Mouse (Mus musculus): ENCODE measurements at regions not wholly inside any gene's neighbourhood (a gene's known extent, or its start where the extent isn't known, plus 50 kb on each side); places are given as distances from the start of the nearest gene placed in this dataset.

DNA sequence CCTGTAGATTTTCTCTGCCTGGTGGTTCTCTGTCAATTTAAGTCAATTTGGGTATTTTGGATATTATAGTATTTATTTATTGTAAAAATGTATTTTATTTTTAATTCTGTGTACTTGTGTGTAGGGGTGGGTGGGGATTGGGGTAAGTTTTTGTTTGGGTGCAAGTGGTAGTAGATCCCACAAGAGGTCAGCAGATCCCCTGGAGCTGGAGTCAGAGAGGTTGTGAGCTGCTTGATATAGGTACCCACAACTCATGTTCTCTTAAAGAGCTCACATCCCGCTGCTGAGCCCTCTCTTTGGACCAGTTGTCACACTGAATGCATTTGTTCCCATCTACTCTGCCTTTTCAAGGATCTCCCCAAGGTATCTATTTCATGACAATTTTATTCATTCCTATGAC lies 239.6 kb upstream of the 1700056E22Rik start:
- no peak for DNase-seq (ENCODE audit: low read depth, low spot score)
- Histone ChIP-seq H3K9ac (ENCODE audit: insufficient read depth, low read depth, low read length, poor library complexity, severe bottlenecking) (no peak overlapping the region), H3K9me3 (ENCODE audit: control insufficient read depth, insufficient read depth, low read depth, low read length) (no peaks in the 10 kb centered on the region), H3K36me3 (ENCODE audit: control insufficient read depth, insufficient read depth, low read length, poor library complexity, severe bottlenecking) (no peaks in the 10 kb centered on the region), H3K4me1 (ENCODE audit: control insufficient read depth in 2 of 2, insufficient read depth in 2 of 2, low read length in 2 of 2, poor library complexity in 1 of 2) (no peaks in the 10 kb centered on the region), H3K27ac (ENCODE audit: insufficient read depth, low read depth, low read length, poor library complexity, severe bottlenecking) (no peak overlapping the region), H3K4me3 (ENCODE audit: insufficient read depth in 1 of 2, low read depth in 1 of 2, low read length in 2 of 2, poor library complexity in 1 of 2, severe bottlenecking in 1 of 2) (no peak overlapping the region)
- no peak for TF ChIP-seq MAFK (IDR thresholded peaks at IDR 0.05; ENCODE audit: insufficient read depth, low read depth, low read length)
- no peak for TF ChIP-seq ZC3H11A (IDR thresholded peaks at IDR 0.05; ENCODE audit: borderline replicate concordance, low read depth, low read length)
- TF ChIP-seq ZNF384 (IDR thresholded peaks at IDR 0.05; ENCODE audit: low read depth, low read length) = no peak
- TF ChIP-seq CHD2 (IDR thresholded peaks at IDR 0.05; ENCODE audit: low read depth, low read length) = no peak
- no peak for TF ChIP-seq HCFC1 (IDR thresholded peaks at IDR 0.05; ENCODE audit: borderline replicate concordance, insufficient read depth, low read length)
- in situ Hi-C loops (cut with MboI; ENCODE audit: low sequenced_read_pairs in 2 of 2, unreplicated experiment in 2 of 2) = loop anchor here (25.0 kb wide), 1 partner anchor 489 kb away; no protein-coding TSS in a partner anchor

DNA sequence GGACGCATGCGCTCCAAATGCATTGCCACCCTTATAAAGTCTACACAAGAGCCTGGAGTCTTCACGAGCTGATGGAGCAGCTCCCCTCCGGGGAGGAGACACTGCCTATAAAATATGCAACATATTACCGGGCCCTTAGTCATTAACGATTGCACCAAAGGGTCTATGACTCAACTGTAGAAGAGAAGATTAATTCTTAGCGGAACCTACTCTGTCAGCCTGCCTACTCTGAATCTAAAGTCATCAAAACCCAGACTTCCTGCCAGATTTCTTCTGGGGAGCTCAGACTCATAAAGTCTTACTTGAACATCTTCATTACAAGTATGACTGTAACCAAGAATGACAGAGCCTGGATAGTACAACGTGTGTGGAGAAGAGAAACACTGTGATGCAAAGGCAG lies 237.2 kb upstream of the 1700056E22Rik start:
- Histone ChIP-seq H3K27ac (ENCODE audit: insufficient read depth, low read depth, low read length, poor library complexity, severe bottlenecking) (no peak overlapping the region), H3K36me3 (ENCODE audit: control insufficient read depth, insufficient read depth, low read length, poor library complexity, severe bottlenecking) (no peaks in the 10 kb centered on the region), H3K9ac (ENCODE audit: insufficient read depth, low read depth, low read length, poor library complexity, severe bottlenecking) (no peak overlapping the region), H3K9me3 (ENCODE audit: control insufficient read depth, insufficient read depth, low read depth, low read length) (no peaks in the 10 kb centered on the region), H3K4me3 (ENCODE audit: insufficient read depth in 1 of 2, low read depth in 1 of 2, low read length in 2 of 2, poor library complexity in 1 of 2, severe bottlenecking in 1 of 2) (no peak overlapping the region), H3K4me1 (ENCODE audit: control insufficient read depth in 2 of 2, insufficient read depth in 2 of 2, low read length in 2 of 2, poor library complexity in 1 of 2) (no peaks in the 10 kb centered on the region)
- TF ChIP-seq ZNF384 (IDR thresholded peaks at IDR 0.05; ENCODE audit: low read depth, low read length) = no peak
- no peak for TF ChIP-seq ZC3H11A (IDR thresholded peaks at IDR 0.05; ENCODE audit: borderline replicate concordance, low read depth, low read length)
- TF ChIP-seq MAFK (IDR thresholded peaks at IDR 0.05; ENCODE audit: insufficient read depth, low read depth, low read length) = no peak
- TF ChIP-seq CHD2 (IDR thresholded peaks at IDR 0.05; ENCODE audit: low read depth, low read length) = no peak
- no peak for TF ChIP-seq HCFC1 (IDR thresholded peaks at IDR 0.05; ENCODE audit: borderline replicate concordance, insufficient read depth, low read length)
- in situ Hi-C loops (cut with MboI; ENCODE audit: low sequenced_read_pairs in 2 of 2, unreplicated experiment in 2 of 2) = loop anchor here (25.0 kb wide), 1 partner anchor 491 kb away; no protein-coding TSS in a partner anchor
- no peak for DNase-seq (ENCODE audit: low read depth, low spot score)

DNA sequence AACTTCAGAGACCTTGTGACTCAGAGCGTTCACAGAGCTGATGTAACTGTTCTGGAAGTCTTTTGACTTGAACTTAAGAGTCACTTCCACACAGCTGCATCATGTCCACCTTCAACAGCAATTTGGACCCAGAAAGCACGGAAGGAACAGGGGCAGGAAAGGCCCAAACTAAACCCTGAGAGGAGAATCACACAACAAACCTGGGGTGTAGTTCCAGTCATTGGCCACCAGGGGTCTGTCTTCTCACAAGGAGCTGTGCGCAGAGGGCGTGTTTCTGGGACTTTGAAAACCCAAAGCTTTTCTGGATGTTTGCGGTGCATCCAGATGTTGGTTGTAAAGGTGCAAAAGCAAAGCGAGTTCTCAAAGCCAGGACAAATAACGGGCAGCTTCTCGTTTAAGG lies 231.9 kb upstream of the 1700056E22Rik start:
- Histone ChIP-seq H3K36me3 (ENCODE audit: control insufficient read depth, insufficient read depth, low read length, poor library complexity, severe bottlenecking) (no peaks in the 10 kb centered on the region), H3K27ac (ENCODE audit: insufficient read depth, low read depth, low read length, poor library complexity, severe bottlenecking) (no peak overlapping the region), H3K4me3 (ENCODE audit: insufficient read depth in 1 of 2, low read depth in 1 of 2, low read length in 2 of 2, poor library complexity in 1 of 2, severe bottlenecking in 1 of 2) (no peak overlapping the region), H3K4me1 (ENCODE audit: control insufficient read depth in 2 of 2, insufficient read depth in 2 of 2, low read length in 2 of 2, poor library complexity in 1 of 2) (no peaks in the 10 kb centered on the region), H3K9me3 (ENCODE audit: control insufficient read depth, insufficient read depth, low read depth, low read length) (no peaks in the 10 kb centered on the region), H3K9ac (ENCODE audit: insufficient read depth, low read depth, low read length, poor library complexity, severe bottlenecking) (no peak overlapping the region)
- in situ Hi-C loops (cut with MboI; ENCODE audit: low sequenced_read_pairs in 2 of 2, unreplicated experiment in 2 of 2) = loop anchor here (25.0 kb wide), 1 partner anchor 496 kb away; no protein-coding TSS in a partner anchor
- DNase-seq (ENCODE audit: low read depth, low spot score) = peak; percentile 56
- no peak for TF ChIP-seq ZNF384 (IDR thresholded peaks at IDR 0.05; ENCODE audit: low read depth, low read length)
- no peak for TF ChIP-seq HCFC1 (IDR thresholded peaks at IDR 0.05; ENCODE audit: borderline replicate concordance, insufficient read depth, low read length)
- TF ChIP-seq ZC3H11A (IDR thresholded peaks at IDR 0.05; ENCODE audit: borderline replicate concordance, low read depth, low read length) = peak; percentile 76; the same call in 1 of the 2 replicates

DNA sequence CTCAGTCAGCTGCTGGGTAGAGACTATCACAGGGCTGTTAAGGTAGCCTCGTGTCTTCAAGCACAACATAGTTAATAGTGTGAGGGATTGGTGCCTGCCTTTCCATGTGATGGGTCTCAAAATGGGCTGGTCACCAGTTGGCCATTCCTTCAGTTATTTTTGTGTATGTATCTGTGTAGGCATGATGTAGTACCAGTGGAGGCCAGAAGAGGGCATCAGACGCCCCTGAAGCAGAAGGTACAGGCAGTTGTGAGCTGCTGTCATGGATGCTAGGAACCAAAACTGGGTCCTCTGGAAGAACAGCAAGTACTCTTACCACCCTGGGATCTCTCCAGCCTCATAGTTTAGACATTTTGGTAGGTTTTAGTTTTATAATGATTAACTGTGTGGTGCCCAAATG lies 228.9 kb upstream of the 1700056E22Rik start:
- Histone ChIP-seq H3K27ac (ENCODE audit: insufficient read depth, low read depth, low read length, poor library complexity, severe bottlenecking) (no peak overlapping the region), H3K9me3 (ENCODE audit: control insufficient read depth, insufficient read depth, low read depth, low read length) (no peaks in the 10 kb centered on the region), H3K36me3 (ENCODE audit: control insufficient read depth, insufficient read depth, low read length, poor library complexity, severe bottlenecking) (no peaks in the 10 kb centered on the region), H3K4me3 (ENCODE audit: insufficient read depth in 1 of 2, low read depth in 1 of 2, low read length in 2 of 2, poor library complexity in 1 of 2, severe bottlenecking in 1 of 2) (no peak overlapping the region), H3K4me1 (ENCODE audit: control insufficient read depth in 2 of 2, insufficient read depth in 2 of 2, low read length in 2 of 2, poor library complexity in 1 of 2) (no peaks in the 10 kb centered on the region), H3K9ac (ENCODE audit: insufficient read depth, low read depth, low read length, poor library complexity, severe bottlenecking) (no peak overlapping the region)
- in situ Hi-C loops (cut with MboI; ENCODE audit: low sequenced_read_pairs in 2 of 2, unreplicated experiment in 2 of 2) = loop anchor here (25.0 kb wide), 1 partner anchor 499 kb away; no protein-coding TSS in a partner anchor
- peak; percentile 26 for DNase-seq (ENCODE audit: low read depth, low spot score)
- TF ChIP-seq MAFK (IDR thresholded peaks at IDR 0.05; ENCODE audit: insufficient read depth, low read depth, low read length) (no peak), ZC3H11A (IDR thresholded peaks at IDR 0.05; ENCODE audit: borderline replicate concordance, low read depth, low read length) (peak; percentile 43; the same call in 1 of the 2 replicates), CHD2 (IDR thresholded peaks at IDR 0.05; ENCODE audit: low read depth, low read length) (no peak), HCFC1 (IDR thresholded peaks at IDR 0.05; ENCODE audit: borderline replicate concordance, insufficient read depth, low read length) (no peak), ZNF384 (IDR thresholded peaks at IDR 0.05; ENCODE audit: low read depth, low read length) (no peak)

DNA sequence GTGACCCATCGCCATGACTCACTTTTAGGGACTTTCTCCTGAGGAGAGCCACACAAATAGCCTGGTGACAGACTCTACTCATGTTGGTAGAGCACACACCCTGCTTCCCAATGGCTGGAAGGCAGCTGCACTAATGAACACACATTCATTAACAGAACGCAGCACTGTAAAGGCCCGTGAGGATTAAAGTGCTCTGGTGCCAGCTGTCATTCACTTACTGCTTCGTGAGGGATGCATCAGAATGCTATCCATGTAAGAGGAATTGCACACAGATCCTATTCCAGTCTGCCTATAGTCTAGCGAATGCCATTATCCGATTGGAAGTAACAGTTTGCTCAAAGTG lies 227.3 kb upstream of the 1700056E22Rik start:
- H3K4me3 ChIP-seq (ENCODE audit: insufficient read depth in 1 of 2, low read depth in 1 of 2, low read length in 2 of 2, poor library complexity in 1 of 2, severe bottlenecking in 1 of 2) = no peak overlapping the region
- no peaks in the 10 kb centered on the region for H3K4me1 ChIP-seq (ENCODE audit: control insufficient read depth in 2 of 2, insufficient read depth in 2 of 2, low read length in 2 of 2, poor library complexity in 1 of 2)
- H3K27ac ChIP-seq (ENCODE audit: insufficient read depth, low read depth, low read length, poor library complexity, severe bottlenecking) = no peak overlapping the region
- H3K36me3 ChIP-seq (ENCODE audit: control insufficient read depth, insufficient read depth, low read length, poor library complexity, severe bottlenecking) = no peaks in the 10 kb centered on the region
- H3K9me3 ChIP-seq (ENCODE audit: control insufficient read depth, insufficient read depth, low read depth, low read length) = no peaks in the 10 kb centered on the region
- TF ChIP-seq CHD2 (IDR thresholded peaks at IDR 0.05; ENCODE audit: low read depth, low read length) (no peak), ZNF384 (IDR thresholded peaks at IDR 0.05; ENCODE audit: low read depth, low read length) (no peak), HCFC1 (IDR thresholded peaks at IDR 0.05; ENCODE audit: borderline replicate concordance, insufficient read depth, low read length) (no peak), ZC3H11A (IDR thresholded peaks at IDR 0.05; ENCODE audit: borderline replicate concordance, low read depth, low read length) (no peak), MAFK (IDR thresholded peaks at IDR 0.05; ENCODE audit: insufficient read depth, low read depth, low read length) (no peak)
- no peak for DNase-seq (ENCODE audit: low read depth, low spot score)
- in situ Hi-C loops (cut with MboI; ENCODE audit: low sequenced_read_pairs in 2 of 2, unreplicated experiment in 2 of 2) = loop anchor here (25.0 kb wide), 1 partner anchor 501 kb away; no protein-coding TSS in a partner anchor
- H3K9ac ChIP-seq (ENCODE audit: insufficient read depth, low read depth, low read length, poor library complexity, severe bottlenecking) = no peak overlapping the region
